Mouse (Mus musculus) limb, embryonic 11.5 days (tissue): Measurements from ENCODE around the gene Upk1a. TPM values are rescaled to one million over a fixed set of nuclear protein-coding genes. Genes with fewer than 3 reads are reported as not detected.

ENCODE experiments used
- ATAC-seq: fragments of 200-750 bp; cut with Nextera tagmentation; 2 replicates; pipeline ENCODE4 v1.8.0; 2017; ENCODE audit warnings: low read depth; ENCODE audit not compliant: insufficient number of reproducible peaks, low FRiP score, low TSS enrichment
- DNase-seq: peaks from one replicate; pipeline ENCODE4 v3.0.0-alpha.2; 2015; ENCODE audit warnings: low spot score
- H3K27ac ChIP-seq: fragments of 300-500 bp; sonication (generic); replicated peaks from 2 replicates; pipeline ENCODE4 v1.5.1; 2014; ENCODE audit warnings: low read depth, mild to moderate bottlenecking, low read length
- H3K27me3 ChIP-seq: fragments of 300-500 bp; sonication (generic); 2 replicates; pipeline ENCODE4 v1.6.1; 2014; ENCODE audit warnings: mild to moderate bottlenecking, low read length, mixed read lengths; ENCODE audit not compliant: control insufficient read depth, insufficient read depth
- H3K36me3 ChIP-seq: fragments of 300-500 bp; sonication (generic); 2 replicates; pipeline ENCODE4 v1.6.1; 2014; ENCODE audit warnings: mild to moderate bottlenecking, low read length, moderate library complexity, mixed read lengths; ENCODE audit not compliant: control insufficient read depth, insufficient read depth
- H3K4me1 ChIP-seq: fragments of 300-500 bp; sonication (generic); 2 replicates; pipeline ENCODE4 v1.6.1; 2014; ENCODE audit warnings: low read length, mixed read lengths; ENCODE audit not compliant: control insufficient read depth, insufficient read depth
- H3K4me2 ChIP-seq: fragments of 300-500 bp; sonication (generic); 2 replicates; pipeline ENCODE4 v1.6.1; 2014; ENCODE audit warnings: low read depth, mild to moderate bottlenecking, moderate library complexity; ENCODE audit not compliant: severe bottlenecking
- H3K4me3 ChIP-seq: fragments of 300-500 bp; sonication (generic); 2 replicates; pipeline ENCODE4 v1.5.1; 2014; ENCODE audit warnings: low read depth, low read length
- H3K9ac ChIP-seq: fragments of 300-500 bp; sonication (generic); 2 replicates; pipeline ENCODE4 v1.6.1; 2014; ENCODE audit warnings: mild to moderate bottlenecking, low read length
- H3K9me3 ChIP-seq: fragments of 300-500 bp; sonication (generic); 2 replicates; pipeline ENCODE4 v1.6.1; 2016; ENCODE audit warnings: low read length; ENCODE audit not compliant: control insufficient read depth
- WGBS: fragments of 180-500 bp; shearing (Covaris S2); extraction: QIAGEN DNeasy Blood & Tissue Kit; methylation state at CpG from one replicate; pipeline ENCODE4 v1.1.7; 2014; 5-methylcytosine and 5-hydroxymethylcytosine counted together
- polyA plus RNA-seq: library from polyadenylated mRNA; unstranded; fragments of >200 nt; fragmentation: Nextera tagmentation; extraction: Ambion mirVana; gene quantifications from 2 replicates; pipeline ENCODE4 v1.2.1, GENCODE M21; 2014

Gene Upk1a
- 3.6 and 3.8 TPM in 2 replicates for polyA plus RNA-seq

- H3K4me1 ChIP-seq = no peaks in the 10 kb centered on the region
- peaks cover 4% of the 10 kb centered on the region; the same call in 1 of the 2 replicates for H3K36me3 ChIP-seq
- no peak within 1 kb of the TSS for H3K9ac ChIP-seq
- H3K27me3 ChIP-seq = no peaks in the 10 kb centered on the region
- H3K27ac ChIP-seq = no peak within 1 kb of the TSS
- H3K9me3 ChIP-seq = no peaks in the 10 kb centered on the region
- no peak for DNase-seq
- no peak within 1 kb of the TSS for H3K4me2 ChIP-seq
- ATAC-seq = no peak
- H3K4me3 ChIP-seq = no peak within 1 kb of the TSS
- 47% methylated on average over 8 of the region's 8 CpGs for whole genome bisulfite sequencing
Measured at GRCm38 (mm10) chr7:30612654-30613402, at the start of gene Upk1a. Gene Upk1a, minus strand, starts transcription at chr7:30612847.

- no peaks in the 10 kb centered on the region for H3K27me3 ChIP-seq
- 1% methylated on average over 59 of the region's 59 CpGs for WGBS
- peak within 1 kb of the TSS; percentile 94 for H3K4me3 ChIP-seq
- no peaks in the 10 kb centered on the region for H3K9me3 ChIP-seq
- peaks cover 2% of the 10 kb centered on the region; the same call in 1 of the 2 replicates for H3K4me1 ChIP-seq
- peaks cover 13% of the 10 kb centered on the region for H3K36me3 ChIP-seq
- ATAC-seq (peak; percentile 98), DNase-seq (peak; percentile 97)
- peak within 1 kb of the TSS; percentile 88 for H3K9ac ChIP-seq
- H3K4me2 ChIP-seq = peak within 1 kb of the TSS; percentile 89
- no peak within 1 kb of the TSS for H3K27ac ChIP-seq
Measured at GRCm38 (mm10) chr7:30649591-30650540, 37.2 kb upstream of the Upk1a start, which contains the start of gene Rbm42. Gene Rbm42, minus strand, starts transcription at chr7:30650317.

GRCm38 (mm10) chr7:30639083-30639482, 26.4 kb upstream of the Upk1a start:
- ATAC-seq = no peak
- H3K27ac ChIP-seq = no peak overlapping the region
- H3K36me3 ChIP-seq = peaks cover 14% of the 10 kb centered on the region; the same call in 1 of the 2 replicates
- H3K4me2 ChIP-seq = no peak overlapping the region
- WGBS = 13% methylated on average over 4 of the region's 4 CpGs
- no peaks in the 10 kb centered on the region for H3K9me3 ChIP-seq
- DNase-seq = peak; percentile 25
- H3K4me1 ChIP-seq = peaks cover 3% of the 10 kb centered on the region; the same call in 1 of the 2 replicates
- peaks cover 18% of the 10 kb centered on the region for H3K27me3 ChIP-seq
- no peak overlapping the region for H3K4me3 ChIP-seq
- no peak overlapping the region for H3K9ac ChIP-seq

- Histone ChIP-seq H3K4me2 (no peak overlapping the region; the same call in 1 of the 2 replicates), H3K27me3 (peaks cover 33% of the 10 kb centered on the region), H3K4me1 (peaks cover 3% of the 10 kb centered on the region; the same call in 1 of the 2 replicates), H3K9ac (0 out of 2 replicates have a peak overlapping the region, but pooled peaks have one; percentile 18), H3K27ac (no peak overlapping the region), H3K4me3 (no peak overlapping the region), H3K36me3 (peaks cover 4% of the 10 kb centered on the region; the same call in 1 of the 2 replicates), H3K9me3 (no peaks in the 10 kb centered on the region)
- no peak for DNase-seq
- 20% methylated on average over 11 of the region's 11 CpGs for WGBS
- ATAC-seq = no peak
Measured at GRCm38 (mm10) chr7:30636395-30636794, 23.7 kb upstream of the Upk1a start.

- H3K27ac ChIP-seq = no peak within 1 kb of the TSS
- peaks cover 33% of the 10 kb centered on the region for H3K27me3 ChIP-seq
- WGBS = 4% methylated on average over 5 of the region's 5 CpGs
- H3K4me1 ChIP-seq = peaks cover 3% of the 10 kb centered on the region; the same call in 1 of the 2 replicates
- 0 out of 2 replicates have a peak within 1 kb of the TSS, but pooled peaks have one; percentile 18 for H3K9ac ChIP-seq
- no peaks in the 10 kb centered on the region for H3K36me3 ChIP-seq
- DNase-seq = no peak
- ATAC-seq = no peak
- H3K4me3 ChIP-seq = peak within 1 kb of the TSS; percentile 19; the same call in 1 of the 2 replicates
- peak within 1 kb of the TSS; percentile 11; the same call in 1 of the 2 replicates for H3K4me2 ChIP-seq
- no peaks in the 10 kb centered on the region for H3K9me3 ChIP-seq
Measured at GRCm38 (mm10) chr7:30635752-30636151, 23.1 kb upstream of the Upk1a start, which contains the start of gene Etv2. Gene Etv2, minus strand, starts transcription at chr7:30635852.

- no peak overlapping the region for H3K27ac ChIP-seq
- WGBS = under 1% methylated on average over 20 of the region's 20 CpGs
- peaks cover 33% of the 10 kb centered on the region for H3K27me3 ChIP-seq
- peak; percentile 60 for ATAC-seq
- no peaks in the 10 kb centered on the region for H3K36me3 ChIP-seq
- H3K4me2 ChIP-seq = peak overlapping the region; percentile 11; the same call in 1 of the 2 replicates
- H3K4me3 ChIP-seq = peak overlapping the region; percentile 19; the same call in 1 of the 2 replicates
- H3K9ac ChIP-seq = no peak overlapping the region
- peaks cover 3% of the 10 kb centered on the region; the same call in 1 of the 2 replicates for H3K4me1 ChIP-seq
- no peaks in the 10 kb centered on the region for H3K9me3 ChIP-seq
- DNase-seq = peak; percentile 86
Measured at GRCm38 (mm10) chr7:30634621-30635020, 22.0 kb upstream of the Upk1a start.

- H3K36me3 ChIP-seq = no peaks in the 10 kb centered on the region
- no peak for ATAC-seq
- no peaks in the 10 kb centered on the region for H3K9me3 ChIP-seq
- peak overlapping the region; percentile 11; the same call in 1 of the 2 replicates for H3K4me2 ChIP-seq
- DNase-seq = peak; percentile 46
- no peak overlapping the region for H3K27ac ChIP-seq
- peaks cover 33% of the 10 kb centered on the region for H3K27me3 ChIP-seq
- no peak overlapping the region for H3K9ac ChIP-seq
- peak overlapping the region; percentile 7; the same call in 1 of the 2 replicates for H3K4me3 ChIP-seq
- H3K4me1 ChIP-seq = peaks cover 2% of the 10 kb centered on the region; the same call in 1 of the 2 replicates
- 5% methylated on average over 27 of the region's 27 CpGs for WGBS
Measured at GRCm38 (mm10) chr7:30633762-30634412, 21.2 kb upstream of the Upk1a start.
